Mouse (Mus musculus): Measurements from ENCODE around the gene Mfsd12.

Gene Mfsd12

GRCm38 (mm10) chr10:81379183-81379553 lies 21.9 kb downstream of the Mfsd12 start:
- no peak for DNase-seq (ENCODE audit: extremely low read depth, low read depth)

GRCm38 (mm10) chr10:81379809-81380378 lies 22.6 kb downstream of the Mfsd12 start:
- DNase-seq (ENCODE audit: extremely low read depth, low read depth): no peak

GRCm38 (mm10) chr10:81382039-81382438 lies 24.7 kb downstream of the Mfsd12 start:
- DNase-seq (ENCODE audit: extremely low read depth, low read depth): peak; percentile 99

- DNase-seq (ENCODE audit: extremely low read depth, low read depth): peak; percentile 97
Measured at GRCm38 (mm10) chr10:81383802-81384604, 26.7 kb downstream of the Mfsd12 start, which contains the start of the genes Dohh and Gm48551. Gene Dohh, plus strand, starts transcription at chr10:81384428. Gene Gm48551, plus strand, starts transcription at chr10:81384466.

GRCm38 (mm10) chr10:81384605-81384982 lies 27.3 kb downstream of the Mfsd12 start:
- no peak for DNase-seq (ENCODE audit: extremely low read depth, low read depth)

GRCm38 (mm10) chr10:81385603-81386306 lies 28.5 kb downstream of the Mfsd12 start:
- no peak for DNase-seq (ENCODE audit: extremely low read depth, low read depth)

GRCm38 (mm10) chr10:81387716-81388115 lies 30.4 kb downstream of the Mfsd12 start:
- no peak for DNase-seq (ENCODE audit: extremely low read depth, low read depth)

- DNase-seq (ENCODE audit: extremely low read depth, low read depth): no peak
Measured at GRCm38 (mm10) chr10:81388505-81389055, 31.3 kb downstream of the Mfsd12 start, which contains the start of gene Gm48552. Gene Gm48552, plus strand, starts transcription at chr10:81389005.

- DNase-seq (ENCODE audit: extremely low read depth, low read depth): no peak
Measured at GRCm38 (mm10) chr10:81389373-81389772, 32.1 kb downstream of the Mfsd12 start.

GRCm38 (mm10) chr10:81389801-81390677 lies 32.7 kb downstream of the Mfsd12 start:
- no peak for DNase-seq (ENCODE audit: extremely low read depth, low read depth)

- no peak for DNase-seq (ENCODE audit: extremely low read depth, low read depth)
Measured at GRCm38 (mm10) chr10:81390678-81390965, 33.3 kb downstream of the Mfsd12 start.

GRCm38 (mm10) chr10:81392270-81392669 lies 35.0 kb downstream of the Mfsd12 start:
- DNase-seq (ENCODE audit: extremely low read depth, low read depth): no peak

- no peak for DNase-seq (ENCODE audit: extremely low read depth, low read depth)
Measured at GRCm38 (mm10) chr10:81392781-81393185, 35.5 kb downstream of the Mfsd12 start, which contains the start of gene Smim24. Gene Smim24, plus strand, starts transcription at chr10:81393051.

GRCm38 (mm10) chr10:81393456-81394063 lies 36.3 kb downstream of the Mfsd12 start:
- no peak for DNase-seq (ENCODE audit: extremely low read depth, low read depth)

GRCm38 (mm10) chr10:81395127-81395526 lies 37.8 kb downstream of the Mfsd12 start:
- no peak for DNase-seq (ENCODE audit: extremely low read depth, low read depth)

- DNase-seq (ENCODE audit: extremely low read depth, low read depth): no peak
Measured at GRCm38 (mm10) chr10:81395865-81396264, 38.6 kb downstream of the Mfsd12 start.

- no peak for DNase-seq (ENCODE audit: extremely low read depth, low read depth)
Measured at GRCm38 (mm10) chr10:81396749-81397148, 39.5 kb downstream of the Mfsd12 start.

- no peak for DNase-seq (ENCODE audit: extremely low read depth, low read depth)
Measured at GRCm38 (mm10) chr10:81399296-81399695, 42.0 kb downstream of the Mfsd12 start.

- DNase-seq (ENCODE audit: extremely low read depth, low read depth): no peak
Measured at GRCm38 (mm10) chr10:81399798-81400308, 42.6 kb downstream of the Mfsd12 start.

Measured in MEL-GATA-1-ER (cell line).